Mouse (Mus musculus) bone marrow macrophage, adult 2 months (primary cell): ENCODE measurements around the gene Trabd.

Experiments
- CTCF ChIP-seq: IDR thresholded peaks from 2 replicates; pipeline ENCODE4 v1.5.1; 2012; ENCODE audit warnings: low read depth, mild to moderate bottlenecking, low read length, moderate library complexity
- POLR2A ChIP-seq: IDR thresholded peaks from 2 replicates; pipeline ENCODE4 v1.6.1; 2012; ENCODE audit warnings: mild to moderate bottlenecking, low read depth, low read length, borderline replicate concordance

GRCm38 (mm10) chr15:89060032-89060681, 14.8 kb upstream of the Trabd start:
- TF ChIP-seq POLR2A: no peak
- no peak for TF ChIP-seq CTCF
